Mouse (Mus musculus): ENCODE measurements around the gene Nfic. TPM values are rescaled to one million over a fixed set of nuclear protein-coding genes. Genes with fewer than 3 reads are reported as not detected.

Nfic gene
- polyA plus RNA-seq, 1 experiment from 2014 or later = 21.9 TPM

DNA sequence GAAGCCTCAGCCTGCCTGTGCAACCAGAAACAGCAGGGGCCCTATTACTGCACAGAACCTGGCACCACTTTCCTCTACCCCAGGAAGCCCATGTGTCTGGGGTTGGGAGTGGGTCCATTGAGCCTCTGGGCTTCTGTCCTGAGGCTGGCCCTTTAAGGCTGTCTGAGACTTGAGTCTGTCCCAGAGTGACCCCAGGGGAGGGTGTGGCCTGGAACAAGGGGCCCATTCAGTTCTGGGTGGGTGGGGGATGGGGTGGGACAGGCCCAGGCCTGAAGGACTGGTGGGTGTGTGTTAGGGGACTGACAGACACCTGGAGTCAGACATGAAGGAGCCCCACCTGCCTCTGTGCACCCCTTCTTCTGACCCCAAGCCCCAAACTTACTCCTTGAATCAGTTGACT lies 40.8 kb downstream of the Nfic start:
- Histone ChIP-seq H3K4me3 (ENCODE audit: low read depth, low read length) (no peak overlapping the region), H3K4me1 (ENCODE audit: control insufficient read depth, insufficient read depth, low read length) (peaks cover 41% of the 10 kb centered on the region), H3K27ac (ENCODE audit: low read depth, low read length) (no peak overlapping the region), H3K9me3 (ENCODE audit: control insufficient read depth, low read length) (no peaks in the 10 kb centered on the region), H3K36me3 (ENCODE audit: control insufficient read depth, insufficient read depth, low read length) (no peaks in the 10 kb centered on the region), H3K27me3 (ENCODE audit: control insufficient read depth, insufficient read depth, low read length) (no peaks in the 10 kb centered on the region), H3K9ac (replicated peaks; ENCODE audit: low read depth, low read length) (0 out of 2 replicates have a peak overlapping the region, but pooled peaks have one; percentile 0), H3K4me2 (ENCODE audit: low read depth, low read length) (no peak overlapping the region)
- ATAC-seq (ENCODE audit: low read depth) = no peak

DNA sequence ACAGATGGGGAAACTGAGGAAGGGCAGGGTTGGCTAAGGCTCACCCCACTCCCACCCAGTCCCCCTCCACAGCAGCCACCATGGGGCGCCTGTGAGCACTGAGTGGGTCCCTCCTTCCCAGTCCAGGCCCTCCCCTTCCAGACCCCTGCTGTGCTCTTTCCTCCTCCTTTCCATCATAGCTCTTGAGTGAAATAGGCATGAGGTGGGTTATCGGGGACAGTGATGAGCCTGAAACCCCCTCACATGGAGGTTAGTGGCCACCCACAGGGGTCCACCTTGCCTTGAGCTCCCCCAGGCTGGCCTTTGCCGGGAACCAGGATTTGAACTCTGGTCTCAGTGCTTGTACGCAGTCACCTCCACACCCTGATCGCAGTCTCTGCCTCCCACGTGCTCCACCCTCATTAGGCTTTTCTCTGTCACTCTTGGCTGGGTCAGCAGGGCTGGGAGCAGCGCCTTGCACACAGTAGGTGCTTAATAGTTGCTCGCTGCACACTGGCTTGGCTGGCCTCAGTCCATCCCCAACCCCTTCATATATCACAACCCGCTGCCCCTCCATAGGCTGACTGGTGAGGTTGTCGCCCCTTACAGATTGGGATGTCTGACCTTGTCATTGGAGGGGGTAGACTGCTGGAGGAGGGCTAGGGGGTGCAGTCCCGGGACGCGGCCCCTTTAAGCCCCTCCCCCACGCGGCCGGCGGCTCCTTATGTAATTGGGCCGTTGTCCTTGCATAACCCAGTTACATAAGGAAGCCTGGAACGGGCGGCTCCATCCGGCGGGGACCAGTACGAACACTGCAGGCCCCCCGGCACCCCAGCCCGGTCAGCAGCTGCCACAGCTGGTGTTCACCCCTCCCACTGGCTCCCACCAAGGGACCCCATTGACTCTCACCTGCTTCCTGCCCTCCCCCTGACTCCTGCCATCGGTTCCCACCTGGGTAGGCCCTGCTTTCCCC lies 41.8 kb downstream of the Nfic start:
- no peaks in the 10 kb centered on the region for H3K9me3 ChIP-seq (ENCODE audit: control insufficient read depth, low read length)
- H3K27ac ChIP-seq (ENCODE audit: low read depth, low read length) = no peak overlapping the region
- no peak overlapping the region for H3K4me3 ChIP-seq (ENCODE audit: low read depth, low read length)
- no peaks in the 10 kb centered on the region for H3K36me3 ChIP-seq (ENCODE audit: control insufficient read depth, insufficient read depth, low read length)
- 28% methylated on average over 26 of the region's 26 CpGs for WGBS
- H3K27me3 ChIP-seq (ENCODE audit: control insufficient read depth, insufficient read depth, low read length) = no peaks in the 10 kb centered on the region
- peaks cover 41% of the 10 kb centered on the region for H3K4me1 ChIP-seq (ENCODE audit: control insufficient read depth, insufficient read depth, low read length)
- H3K9ac ChIP-seq (replicated peaks; ENCODE audit: low read depth, low read length) = 0 out of 2 replicates have a peak overlapping the region, but pooled peaks have one; percentile 8
- no peak overlapping the region for H3K4me2 ChIP-seq (ENCODE audit: low read depth, low read length)
- ATAC-seq (ENCODE audit: low read depth) = no peak

DNA sequence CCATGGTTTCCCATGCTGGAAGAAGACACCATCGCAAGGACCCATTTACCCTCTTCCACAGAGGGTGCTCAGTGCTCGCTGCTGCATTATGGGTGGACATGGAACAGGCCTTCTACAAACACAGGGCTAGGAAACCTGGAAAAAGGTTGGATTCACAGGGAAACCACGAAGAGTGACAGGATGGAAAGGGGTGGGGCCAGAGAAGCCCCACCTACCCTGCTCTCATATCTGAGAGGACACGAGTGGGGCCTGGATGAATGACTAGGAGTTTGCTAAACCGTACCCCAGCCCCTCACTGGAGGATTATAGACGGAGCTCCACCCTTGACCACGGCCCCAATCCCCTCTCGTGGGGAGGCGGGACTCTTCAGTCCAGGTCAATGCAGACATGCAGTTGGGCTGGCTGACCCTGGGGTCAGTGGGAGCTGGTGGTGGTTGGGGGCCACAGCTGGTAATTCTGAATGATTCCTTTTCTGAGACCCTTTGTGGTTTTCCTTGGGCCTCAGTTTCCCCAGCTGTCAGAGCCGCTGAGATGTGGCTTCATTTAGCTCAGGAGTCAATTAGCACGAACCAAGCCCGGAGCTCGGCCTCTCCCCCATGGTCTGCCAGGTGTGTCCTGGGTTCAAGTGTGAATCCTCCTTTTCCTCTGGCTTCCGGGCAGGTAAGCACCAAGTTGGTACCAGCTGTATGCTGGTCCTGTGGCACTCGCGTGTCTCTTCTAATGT lies 42.7 kb downstream of the Nfic start:
- Histone ChIP-seq H3K9ac (replicated peaks; ENCODE audit: low read depth, low read length) (no peak overlapping the region), H3K4me3 (ENCODE audit: low read depth, low read length) (no peak overlapping the region), H3K9me3 (ENCODE audit: control insufficient read depth, low read length) (no peaks in the 10 kb centered on the region), H3K27me3 (ENCODE audit: control insufficient read depth, insufficient read depth, low read length) (0 out of 2 replicates have a peak, but pooled peaks cover 2% of the 10 kb centered on the region), H3K27ac (ENCODE audit: low read depth, low read length) (peak overlapping the region; percentile 46), H3K4me2 (ENCODE audit: low read depth, low read length) (no peak overlapping the region), H3K36me3 (ENCODE audit: control insufficient read depth, insufficient read depth, low read length) (no peaks in the 10 kb centered on the region), H3K4me1 (ENCODE audit: control insufficient read depth, insufficient read depth, low read length) (peaks cover 43% of the 10 kb centered on the region)
- 76% methylated on average over 16 of the region's 16 CpGs for WGBS
- no peak for ATAC-seq (ENCODE audit: low read depth)

- ATAC-seq (ENCODE audit: low read depth) = no peak
- no peak overlapping the region for H3K9ac ChIP-seq (replicated peaks; ENCODE audit: low read depth, low read length)
- peaks cover 5% of the 10 kb centered on the region; the same call in 1 of the 2 replicates for H3K36me3 ChIP-seq (ENCODE audit: control insufficient read depth, insufficient read depth, low read length)
- H3K9me3 ChIP-seq (ENCODE audit: control insufficient read depth, low read length) = no peaks in the 10 kb centered on the region
- 0 out of 2 replicates have a peak, but pooled peaks cover 2% of the 10 kb centered on the region for H3K27me3 ChIP-seq (ENCODE audit: control insufficient read depth, insufficient read depth, low read length)
- no peak overlapping the region for H3K4me3 ChIP-seq (ENCODE audit: low read depth, low read length)
- 51% methylated on average over 18 of the region's 18 CpGs for WGBS
- H3K4me1 ChIP-seq (ENCODE audit: control insufficient read depth, insufficient read depth, low read length) = peaks cover 46% of the 10 kb centered on the region
- H3K27ac ChIP-seq (ENCODE audit: low read depth, low read length) = peak overlapping the region; percentile 46
- H3K4me2 ChIP-seq (ENCODE audit: low read depth, low read length) = no peak overlapping the region
Measured at GRCm38 (mm10) chr10:81411471-81412400, 43.7 kb downstream of the Nfic start.

GRCm38 (mm10) chr10:81410981-81411380 lies 44.5 kb downstream of the Nfic start:
- 80% methylated on average over 9 of the region's 9 CpGs for WGBS
- Histone ChIP-seq H3K36me3 (ENCODE audit: control insufficient read depth, insufficient read depth, low read length) (peaks cover 5% of the 10 kb centered on the region; the same call in 1 of the 2 replicates), H3K4me2 (ENCODE audit: low read depth, low read length) (no peak overlapping the region), H3K4me3 (ENCODE audit: low read depth, low read length) (no peak overlapping the region), H3K4me1 (ENCODE audit: control insufficient read depth, insufficient read depth, low read length) (peaks cover 45% of the 10 kb centered on the region), H3K27me3 (ENCODE audit: control insufficient read depth, insufficient read depth, low read length) (0 out of 2 replicates have a peak, but pooled peaks cover 2% of the 10 kb centered on the region), H3K9me3 (ENCODE audit: control insufficient read depth, low read length) (no peaks in the 10 kb centered on the region), H3K27ac (ENCODE audit: low read depth, low read length) (peak overlapping the region; percentile 46; the same call in 1 of the 2 replicates), H3K9ac (replicated peaks; ENCODE audit: low read depth, low read length) (no peak overlapping the region)
- ATAC-seq (ENCODE audit: low read depth) = no peak

DNA sequence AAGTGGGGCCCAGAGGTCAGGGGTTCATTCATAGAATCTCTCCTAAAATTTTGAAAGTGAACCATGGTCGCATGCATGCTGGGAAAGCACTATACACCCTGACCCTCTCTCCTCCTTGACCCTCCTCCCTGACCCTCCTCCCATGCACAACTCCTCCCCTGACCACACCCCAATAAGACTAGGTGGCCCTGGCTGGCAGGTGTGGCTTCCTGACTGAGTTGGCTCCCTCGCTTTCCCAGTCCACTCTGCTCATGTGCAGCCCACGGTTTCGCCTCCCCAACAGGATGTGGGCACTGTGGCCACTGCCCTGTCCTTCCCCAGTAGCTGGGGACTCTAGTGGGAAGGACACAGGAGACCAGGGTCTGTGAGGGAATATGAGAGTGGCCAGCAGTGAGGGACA lies 45.1 kb downstream of the Nfic start:
- no peak for ATAC-seq (ENCODE audit: low read depth)
- H3K9me3 ChIP-seq (ENCODE audit: control insufficient read depth, low read length) = no peaks in the 10 kb centered on the region
- H3K4me1 ChIP-seq (ENCODE audit: control insufficient read depth, insufficient read depth, low read length) = peaks cover 45% of the 10 kb centered on the region
- H3K4me2 ChIP-seq (ENCODE audit: low read depth, low read length) = no peak overlapping the region
- 77% methylated on average over 4 of the region's 4 CpGs for WGBS
- H3K27me3 ChIP-seq (ENCODE audit: control insufficient read depth, insufficient read depth, low read length) = 0 out of 2 replicates have a peak, but pooled peaks cover 2% of the 10 kb centered on the region
- H3K9ac ChIP-seq (replicated peaks; ENCODE audit: low read depth, low read length) = no peak overlapping the region
- H3K27ac ChIP-seq (ENCODE audit: low read depth, low read length) = no peak overlapping the region
- no peak overlapping the region for H3K4me3 ChIP-seq (ENCODE audit: low read depth, low read length)
- peaks cover 12% of the 10 kb centered on the region for H3K36me3 ChIP-seq (ENCODE audit: control insufficient read depth, insufficient read depth, low read length)

DNA sequence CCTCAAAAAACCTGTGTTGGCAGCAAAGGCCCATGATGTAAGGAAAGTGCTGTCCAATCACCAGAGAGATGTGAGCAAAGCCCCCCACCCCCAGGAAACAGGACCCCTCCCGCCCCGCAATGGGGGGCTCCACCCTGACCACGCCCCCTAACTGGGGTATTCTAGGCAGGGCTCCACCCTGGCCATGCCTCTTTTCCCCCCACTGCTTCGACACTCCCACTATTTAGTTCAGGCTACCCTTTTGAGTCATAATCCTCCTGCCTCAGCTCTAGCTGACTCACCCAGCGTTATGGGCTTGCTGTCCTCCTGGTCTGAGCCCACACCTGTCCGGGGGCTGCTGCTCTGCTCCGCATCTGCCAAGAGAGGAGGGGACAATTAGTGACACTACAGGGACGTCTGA lies 46.1 kb downstream of the Nfic start:
- WGBS = 6% methylated on average over 8 of the region's 8 CpGs
- peaks cover 16% of the 10 kb centered on the region for H3K36me3 ChIP-seq (ENCODE audit: control insufficient read depth, insufficient read depth, low read length)
- no peak overlapping the region for H3K4me3 ChIP-seq (ENCODE audit: low read depth, low read length)
- H3K4me2 ChIP-seq (ENCODE audit: low read depth, low read length) = no peak overlapping the region
- H3K9ac ChIP-seq (replicated peaks; ENCODE audit: low read depth, low read length) = no peak overlapping the region
- 0 out of 2 replicates have a peak, but pooled peaks cover 2% of the 10 kb centered on the region for H3K27me3 ChIP-seq (ENCODE audit: control insufficient read depth, insufficient read depth, low read length)
- no peak overlapping the region for H3K27ac ChIP-seq (ENCODE audit: low read depth, low read length)
- ATAC-seq (ENCODE audit: low read depth) = no peak
- H3K9me3 ChIP-seq (ENCODE audit: control insufficient read depth, low read length) = no peaks in the 10 kb centered on the region
- H3K4me1 ChIP-seq (ENCODE audit: control insufficient read depth, insufficient read depth, low read length) = peaks cover 38% of the 10 kb centered on the region

DNA sequence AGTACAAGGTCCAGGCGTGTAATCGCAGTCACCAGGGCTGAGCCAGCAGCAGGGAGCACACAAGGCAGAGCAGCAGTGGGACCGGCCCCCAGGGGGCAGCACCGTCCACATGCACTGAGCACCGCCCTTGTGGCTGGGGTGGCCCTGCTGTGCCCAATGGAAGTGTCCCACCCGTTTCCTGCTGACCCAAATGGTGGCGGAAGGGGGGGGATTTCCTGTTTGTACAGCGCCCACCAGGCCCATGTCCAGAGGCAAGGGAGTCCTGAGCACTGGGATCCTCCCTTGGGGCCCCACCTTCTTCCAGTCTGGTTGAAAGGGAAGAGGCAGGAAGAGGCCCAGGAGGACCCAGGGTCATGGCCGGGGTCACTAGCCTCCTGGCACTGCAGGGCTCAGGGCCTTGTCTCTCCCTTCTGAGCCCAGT lies 46.6 kb downstream of the Nfic start:
- H3K4me3 ChIP-seq (ENCODE audit: low read depth, low read length) = no peak overlapping the region
- 16% methylated on average over 9 of the region's 9 CpGs for WGBS
- no peak overlapping the region for H3K4me2 ChIP-seq (ENCODE audit: low read depth, low read length)
- no peak overlapping the region for H3K9ac ChIP-seq (replicated peaks; ENCODE audit: low read depth, low read length)
- 0 out of 2 replicates have a peak, but pooled peaks cover 2% of the 10 kb centered on the region for H3K27me3 ChIP-seq (ENCODE audit: control insufficient read depth, insufficient read depth, low read length)
- H3K36me3 ChIP-seq (ENCODE audit: control insufficient read depth, insufficient read depth, low read length) = peaks cover 18% of the 10 kb centered on the region
- ATAC-seq (ENCODE audit: low read depth) = 0 out of 2 replicates have a peak, but pooled peaks have one; percentile 18
- peaks cover 34% of the 10 kb centered on the region for H3K4me1 ChIP-seq (ENCODE audit: control insufficient read depth, insufficient read depth, low read length)
- H3K27ac ChIP-seq (ENCODE audit: low read depth, low read length) = no peak overlapping the region
- no peaks in the 10 kb centered on the region for H3K9me3 ChIP-seq (ENCODE audit: control insufficient read depth, low read length)

All from neural tube, embryonic 14.5 days (tissue).